Mouse (Mus musculus): ENCODE results near the gene Cyp3a59. TPM values are rescaled to one million over a fixed set of nuclear protein-coding genes. Genes with fewer than 3 reads are reported as not detected.

The Cyp3a59 gene
- total RNA-seq (2023): not detected

GRCm38 (mm10) chr5:146078945-146079344 is at the start of gene Cyp3a59:
Gene Cyp3a59 (plus strand): TSS chr5:146079257.

DNA sequence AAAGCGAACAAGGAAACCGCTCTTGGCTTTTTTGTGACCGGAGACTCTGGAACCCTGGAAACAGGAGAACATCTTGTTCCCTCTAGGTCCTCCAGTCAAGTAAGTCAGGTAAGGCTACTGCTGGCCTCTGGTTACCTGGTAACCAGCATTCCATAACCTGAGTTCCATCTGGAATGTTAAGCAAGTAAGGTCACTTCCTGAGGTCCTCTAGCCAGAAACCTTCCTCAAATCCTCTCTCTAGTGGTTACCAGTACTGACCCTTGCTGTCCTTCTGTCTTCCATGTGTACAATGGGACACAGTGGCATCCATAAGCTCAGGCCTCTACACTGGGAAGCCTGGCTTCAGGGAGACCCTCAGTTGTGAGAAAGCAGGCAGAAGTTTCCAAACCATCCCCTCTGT is 81.4 kb downstream of the Cyp3a59 start, which contains the start of gene Gm5565:
Gene Gm5565, minus strand, starts transcription at position 101 of the 400 bp plus-strand sequence.

Other genes with a start within 250 kb of the Cyp3a59 start
- gene Cyp3a11, start 199.3 kb upstream of the Cyp3a59 start, total RNA-seq (2023): not detected
- gene Cyp3a25, start 69.6 kb upstream of the Cyp3a59 start, total RNA-seq (2023): not detected
- not detected for gene Gm5565, start 81.3 kb downstream of the Cyp3a59 start, total RNA-seq (2023)
- not detected for gene Gm6309, start 91.5 kb downstream of the Cyp3a59 start, total RNA-seq (2023)
- 1 to 10 TPM; 1.3 to 1.9 TPM for gene 1700001J03Rik, start 106.0 kb downstream of the Cyp3a59 start, total RNA-seq (2023)
- gene Rnf6, start 142.3 kb downstream of the Cyp3a59 start, total RNA-seq (2023): 10 to 100 TPM; 46.2 to 46.7 TPM
- 10 to 100 TPM; 58.0 to 61.0 TPM for gene Cdk8, start 152.0 kb downstream of the Cyp3a59 start, total RNA-seq (2023)

Data from B cell, adult 67 days (primary cell).